Mouse (Mus musculus): ENCODE measurements at regions not wholly inside any gene's neighbourhood (a gene's known extent, or its start where the extent isn't known, plus 50 kb on each side); places are given as distances from the start of the nearest gene placed in this dataset.

- 81% methylated on average over 5 of the region's 5 CpGs for WGBS
- ATAC-seq (no peak), DNase-seq (no peak)
- H3K4me2 ChIP-seq (ENCODE audit: low read depth), result no peak overlapping the region
- H3K27me3 ChIP-seq (ENCODE audit: insufficient read depth, low read length), result no peaks in the 10 kb centered on the region; the same call in 1 of the 2 replicates
- H3K9ac ChIP-seq, result no peak overlapping the region
- H3K27ac ChIP-seq (ENCODE audit: low read depth, low read length), result no peak overlapping the region
- TF ChIP-seq CTCF (IDR thresholded peaks at IDR 0.05; ENCODE audit: low read depth), result peak; percentile 45
- H3K4me1 ChIP-seq (ENCODE audit: insufficient read depth), result 0 out of 2 replicates have a peak, but pooled peaks cover 4% of the 10 kb centered on the region
- H3K4me3 ChIP-seq (ENCODE audit: low read depth, low read length), result no peak overlapping the region
- no peaks in the 10 kb centered on the region for H3K36me3 ChIP-seq (ENCODE audit: insufficient read depth)
- H3K9me3 ChIP-seq (ENCODE audit: low read length), result no peaks in the 10 kb centered on the region
Measured at GRCm38 (mm10) chr2:169057831-169058230, 102.4 kb upstream of the Zfp64 start.

- no peak overlapping the region for H3K4me2 ChIP-seq (ENCODE audit: low read depth)
- no peak overlapping the region for H3K27ac ChIP-seq (ENCODE audit: low read depth, low read length)
- no peaks in the 10 kb centered on the region for H3K27me3 ChIP-seq (ENCODE audit: insufficient read depth, low read length)
- no peak overlapping the region for H3K4me3 ChIP-seq (ENCODE audit: low read depth, low read length)
- H3K36me3 ChIP-seq (ENCODE audit: insufficient read depth), result no peaks in the 10 kb centered on the region
- no peak for TF ChIP-seq CTCF (IDR thresholded peaks at IDR 0.05; ENCODE audit: low read depth)
- WGBS, result 79% methylated on average over 14 of the region's 14 CpGs
- peak; percentile 36 for DNase-seq
- ATAC-seq, result no peak
- no peaks in the 10 kb centered on the region for H3K4me1 ChIP-seq (ENCODE audit: insufficient read depth)
- no peaks in the 10 kb centered on the region for H3K9me3 ChIP-seq (ENCODE audit: low read length)
- H3K9ac ChIP-seq, result no peak overlapping the region
Measured at GRCm38 (mm10) chr2:169049947-169050346, 94.6 kb upstream of the Zfp64 start.

GRCm38 (mm10) chr2:169041748-169042147 is 86.4 kb upstream of the Zfp64 start:
- ATAC-seq, result no peak
- 80% methylated on average over 2 of the region's 2 CpGs for WGBS

GRCm38 (mm10) chr2:169037975-169038374 is 82.6 kb upstream of the Zfp64 start:
- DNase-seq, result no peak
- no peak overlapping the region for H3K9ac ChIP-seq
- no peak for ATAC-seq

More at GRCm38 (mm10) chr2:169041748-169042147, 86.4 kb upstream of the Zfp64 start:
- 0 out of 2 replicates have a peak, but pooled peaks cover 10% of the 10 kb centered on the region for H3K4me1 ChIP-seq (ENCODE audit: insufficient read depth)
- H3K9me3 ChIP-seq (ENCODE audit: low read length), result no peaks in the 10 kb centered on the region
- no peaks in the 10 kb centered on the region for H3K36me3 ChIP-seq (ENCODE audit: insufficient read depth)
- H3K27me3 ChIP-seq (ENCODE audit: insufficient read depth, low read length), result no peaks in the 10 kb centered on the region
- H3K4me3 ChIP-seq (ENCODE audit: low read depth, low read length), result no peak overlapping the region
- peak; percentile 16; the same call in 1 of the 2 replicates for TF ChIP-seq CTCF (IDR thresholded peaks at IDR 0.05; ENCODE audit: low read depth)
- H3K27ac ChIP-seq (ENCODE audit: low read depth, low read length), result no peak overlapping the region
- no peak for DNase-seq
- no peak overlapping the region for H3K9ac ChIP-seq
- H3K4me2 ChIP-seq (ENCODE audit: low read depth), result no peak overlapping the region

GRCm38 (mm10) chr2:169037519-169037918 is 82.1 kb upstream of the Zfp64 start:
- no peak for DNase-seq
- no peak overlapping the region for H3K27ac ChIP-seq (ENCODE audit: low read depth, low read length)
- 44% methylated on average over 9 of the region's 9 CpGs for WGBS

More at GRCm38 (mm10) chr2:169037975-169038374, 82.6 kb upstream of the Zfp64 start:
- 23% methylated on average over 11 of the region's 11 CpGs for WGBS
- Histone ChIP-seq H3K9me3 (ENCODE audit: low read length) (no peaks in the 10 kb centered on the region), H3K4me1 (ENCODE audit: insufficient read depth) (peaks cover 10% of the 10 kb centered on the region; the same call in 1 of the 2 replicates), H3K4me2 (ENCODE audit: low read depth) (no peak overlapping the region), H3K4me3 (ENCODE audit: low read depth, low read length) (no peak overlapping the region), H3K36me3 (ENCODE audit: insufficient read depth) (no peaks in the 10 kb centered on the region), H3K27me3 (ENCODE audit: insufficient read depth, low read length) (no peaks in the 10 kb centered on the region), H3K27ac (ENCODE audit: low read depth, low read length) (no peak overlapping the region)
- TF ChIP-seq CTCF (IDR thresholded peaks at IDR 0.05; ENCODE audit: low read depth), result no peak

GRCm38 (mm10) chr2:169035315-169035714 is 79.9 kb upstream of the Zfp64 start:
- no peak overlapping the region for H3K4me2 ChIP-seq (ENCODE audit: low read depth)

More at GRCm38 (mm10) chr2:169037519-169037918, 82.1 kb upstream of the Zfp64 start:
- Histone ChIP-seq H3K4me1 (ENCODE audit: insufficient read depth) (peaks cover 10% of the 10 kb centered on the region; the same call in 1 of the 2 replicates), H3K4me2 (ENCODE audit: low read depth) (no peak overlapping the region), H3K27me3 (ENCODE audit: insufficient read depth, low read length) (no peaks in the 10 kb centered on the region), H3K9ac (no peak overlapping the region), H3K36me3 (ENCODE audit: insufficient read depth) (no peaks in the 10 kb centered on the region), H3K4me3 (ENCODE audit: low read depth, low read length) (no peak overlapping the region), H3K9me3 (ENCODE audit: low read length) (no peaks in the 10 kb centered on the region)
- no peak for ATAC-seq
- no peak for TF ChIP-seq CTCF (IDR thresholded peaks at IDR 0.05; ENCODE audit: low read depth)

GRCm38 (mm10) chr2:169033997-169034396 is 78.6 kb upstream of the Zfp64 start:
- no peak for TF ChIP-seq CTCF (IDR thresholded peaks at IDR 0.05; ENCODE audit: low read depth)
- Histone ChIP-seq H3K9ac (no peak overlapping the region), H3K4me2 (ENCODE audit: low read depth) (no peak overlapping the region), H3K27me3 (ENCODE audit: insufficient read depth, low read length) (no peaks in the 10 kb centered on the region), H3K4me1 (ENCODE audit: insufficient read depth) (peaks cover 10% of the 10 kb centered on the region; the same call in 1 of the 2 replicates), H3K9me3 (ENCODE audit: low read length) (no peaks in the 10 kb centered on the region), H3K4me3 (ENCODE audit: low read depth, low read length) (no peak overlapping the region), H3K36me3 (ENCODE audit: insufficient read depth) (no peaks in the 10 kb centered on the region), H3K27ac (ENCODE audit: low read depth, low read length) (no peak overlapping the region)
- no peak for DNase-seq
- 68% methylated on average over 18 of the region's 18 CpGs for WGBS
- no peak for ATAC-seq

More at GRCm38 (mm10) chr2:169035315-169035714, 79.9 kb upstream of the Zfp64 start:
- ATAC-seq (no peak), DNase-seq (no peak)
- no peaks in the 10 kb centered on the region for H3K36me3 ChIP-seq (ENCODE audit: insufficient read depth)
- no peaks in the 10 kb centered on the region for H3K9me3 ChIP-seq (ENCODE audit: low read length)
- no peak overlapping the region for H3K27ac ChIP-seq (ENCODE audit: low read depth, low read length)
- TF ChIP-seq CTCF (IDR thresholded peaks at IDR 0.05; ENCODE audit: low read depth), result peak; percentile 62
- peaks cover 10% of the 10 kb centered on the region; the same call in 1 of the 2 replicates for H3K4me1 ChIP-seq (ENCODE audit: insufficient read depth)
- H3K27me3 ChIP-seq (ENCODE audit: insufficient read depth, low read length), result no peaks in the 10 kb centered on the region
- no peak overlapping the region for H3K9ac ChIP-seq
- 43% methylated on average over 3 of the region's 3 CpGs for WGBS
- no peak overlapping the region for H3K4me3 ChIP-seq (ENCODE audit: low read depth, low read length)

All from forebrain, postnatal 0 days (tissue).